7 mouse cellular contexts compared by ENCODE assay signal in the genomic region with DNA sequence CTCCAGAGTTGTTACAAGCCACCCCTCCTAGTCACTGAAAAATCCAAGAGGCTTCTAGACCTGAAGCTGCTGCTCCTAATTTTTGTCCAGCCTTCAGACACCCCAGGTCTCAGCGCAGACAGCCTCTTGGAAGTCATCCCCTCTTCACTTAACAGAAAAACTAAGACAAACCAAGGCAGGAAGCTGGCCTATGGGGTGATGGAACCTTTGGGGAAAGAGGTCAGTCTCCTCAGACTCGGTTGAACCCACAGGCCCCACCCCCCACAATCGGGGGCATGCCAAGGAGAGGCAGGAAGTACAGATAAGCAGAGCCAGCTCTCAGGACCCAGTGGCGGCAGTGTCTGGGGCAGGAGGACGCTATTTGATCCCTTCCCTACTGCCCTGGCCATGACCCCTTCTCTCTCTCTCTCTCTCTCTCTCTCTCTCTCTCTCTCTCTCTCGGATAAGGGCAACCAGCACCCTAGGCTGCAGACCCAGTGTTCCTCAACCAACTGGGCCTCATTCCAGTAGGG. TPM values are rescaled to one million over a fixed set of nuclear protein-coding genes. Genes with fewer than 3 reads are reported as not detected.
A peak's percentile ranks its signal among the peaks of the same experiment; 100 is the strongest.
DNase-seq lines count a peak whose midpoint lies in the region; ATAC-seq and TF ChIP-seq lines count a peak whose summit lies in the region.

No protein-coding gene starts in this region.

- no peak; the same call in 1 of the 2 replicates for ATAC-seq in embryonic facial prominence, embryonic 12.5 days (ENCODE audit: insufficient number of reproducible peaks, insufficient read depth, low FRiP score, low TSS enrichment)
- ATAC-seq in intestine, embryonic 14.5 days (replicated peaks; ENCODE audit: low FRiP score, low TSS enrichment, low read depth), result peak; percentile 32

- no peaks in the 10 kb centered on the region for H3K9me3 ChIP-seq in embryonic facial prominence, embryonic 12.5 days
- no peaks in the 10 kb centered on the region for H3K9me3 ChIP-seq in intestine, embryonic 14.5 days (ENCODE audit: control insufficient read depth, low read length)

- H3ac ChIP-seq in myocyte (ENCODE audit: control insufficient read depth, insufficient read length), result no peak overlapping the region

- peak overlapping the region; percentile 52; the same call in 1 of the 2 replicates for H3K27ac ChIP-seq in embryonic facial prominence, embryonic 12.5 days
- peak overlapping the region; percentile 39; the same call in 1 of the 2 replicates for H3K27ac ChIP-seq in intestine, embryonic 14.5 days (ENCODE audit: low read depth)

- no peaks in the 10 kb centered on the region for H3K79me2 ChIP-seq in myocyte (ENCODE audit: control insufficient read depth, insufficient read depth)

- peak; percentile 98 for DNase-seq in 416B (ENCODE audit: low read depth)
- peak; percentile 55 for DNase-seq in CD4-positive, CD25-positive, alpha-beta regulatory T cell, adult 2 months (ENCODE audit: low read depth, low spot score)
- no peak for DNase-seq in intestine, embryonic 14.5 days (ENCODE audit: low spot score)
- peak; percentile 47 to 68 for DNase-seq in urinary bladder, postnatal 36 days (ENCODE audit: low spot score in 2 of 2)
- no peak for DNase-seq in adrenal gland, adult 18-20 months (ENCODE audit: low spot score in 2 of 2)

- H3K9ac ChIP-seq in embryonic facial prominence, embryonic 12.5 days, result no peak overlapping the region
- no peak overlapping the region for H3K9ac ChIP-seq in intestine, embryonic 14.5 days (ENCODE audit: low read length)

- TF ChIP-seq POLR2A in myocyte (IDR thresholded peaks at IDR 0.05; ENCODE audit: insufficient read length, low read depth), result no peak

- peaks cover 55% of the 10 kb centered on the region for H3K4me1 ChIP-seq in embryonic facial prominence, embryonic 12.5 days
- H3K4me1 ChIP-seq in intestine, embryonic 14.5 days (replicated peaks; ENCODE audit: control insufficient read depth, insufficient read depth, low read length), result peaks cover 24% of the 10 kb centered on the region

- no peak overlapping the region for H3K4me3 ChIP-seq in embryonic facial prominence, embryonic 12.5 days
- no peak overlapping the region for H3K4me3 ChIP-seq in intestine, embryonic 14.5 days (ENCODE audit: low read depth, low read length)
- H3K4me3 ChIP-seq in myocyte, result no peak overlapping the region

- peak overlapping the region; percentile 17 for H3K4me2 ChIP-seq in embryonic facial prominence, embryonic 12.5 days (replicated peaks)
- H3K4me2 ChIP-seq in intestine, embryonic 14.5 days (ENCODE audit: low read length), result no peak overlapping the region
- peak overlapping the region; percentile 79 for H3K4me2 ChIP-seq in myocyte (ENCODE audit: low read depth)

- H3K36me3 ChIP-seq in embryonic facial prominence, embryonic 12.5 days, result no peaks in the 10 kb centered on the region
- H3K36me3 ChIP-seq in intestine, embryonic 14.5 days (ENCODE audit: control insufficient read depth, insufficient read depth, low read length), result no peaks in the 10 kb centered on the region
- no peaks in the 10 kb centered on the region for H3K36me3 ChIP-seq in myocyte (ENCODE audit: control insufficient read depth, insufficient read depth)

- H3K27me3 ChIP-seq in embryonic facial prominence, embryonic 12.5 days, result peaks cover 21% of the 10 kb centered on the region
- H3K27me3 ChIP-seq in intestine, embryonic 14.5 days (replicated peaks; ENCODE audit: control insufficient read depth, insufficient read depth, low read length), result peaks cover 16% of the 10 kb centered on the region
- peaks cover 4% of the 10 kb centered on the region for H3K27me3 ChIP-seq in myocyte (ENCODE audit: control insufficient read depth, insufficient read depth, insufficient read length)

- WGBS in embryonic facial prominence, embryonic 12.5 days, result 8% methylated on average over 6 of the region's 6 CpGs
- 10% methylated on average over 6 of the region's 6 CpGs for WGBS in intestine, embryonic 14.5 days

TF ChIP-seq in myocyte, 11 proteins besides CTCF, POLR2A, EP300 and RAD21:
- no peak for TF ChIP-seq MYOG (IDR thresholded peaks at IDR 0.05; ENCODE audit: control insufficient read depth in 1 of 3, insufficient read depth in 1 of 3, insufficient read length in 2 of 3, low read depth in 2 of 3)
- no peak for TF ChIP-seq REST (IDR thresholded peaks at IDR 0.05; ENCODE audit: insufficient read depth, insufficient read length)
- no peak for TF ChIP-seq CEBPB (IDR thresholded peaks at IDR 0.05; ENCODE audit: insufficient read depth, poor library complexity, severe bottlenecking)
- no peak for TF ChIP-seq POLR2AphosphoS2 (IDR thresholded peaks at IDR 0.05; ENCODE audit: insufficient read length, low read depth)
- TF ChIP-seq TCF3 (IDR thresholded peaks at IDR 0.05; ENCODE audit: insufficient read length, low read depth), result no peak
- TF ChIP-seq TCF12 (IDR thresholded peaks at IDR 0.05; ENCODE audit: insufficient read depth, poor library complexity, severe bottlenecking), result no peak
- no peak for TF ChIP-seq MYOD1 (IDR thresholded peaks at IDR 0.05; ENCODE audit: control insufficient read depth in 1 of 3, insufficient read length in 2 of 3, low read depth in 2 of 3)
- no peak for TF ChIP-seq SRF (IDR thresholded peaks at IDR 0.05; ENCODE audit: control insufficient read depth, insufficient read length, low read depth)

RNA-seq across cellular contexts. Expression of gene 4930404H24Rik, which starts 1.2 kb away (rescaled TPM):
- not detected in 2 replicates for polyA plus RNA-seq in embryonic facial prominence, embryonic 12.5 days (2016; fragmentation: Nextera tagmentation; extraction: Ambion mirVana)
- not detected in 2 replicates for polyA plus RNA-seq in intestine, embryonic 14.5 days (2014; fragmentation: Nextera tagmentation; extraction: Ambion mirVana)
- polyA plus RNA-seq in myocyte (2012; fragmentation: generic; extraction: Trizol), result not detected
- total RNA-seq in adrenal gland, adult 18-20 months (2021), result not detected

RNA-seq across cellular contexts. Expression of gene Nol4l, which starts 35.9 kb away (rescaled TPM):
- 19.4 and 22.3 TPM in 2 replicates for polyA plus RNA-seq in embryonic facial prominence, embryonic 12.5 days (2016; fragmentation: Nextera tagmentation; extraction: Ambion mirVana)
- polyA plus RNA-seq in intestine, embryonic 14.5 days (2014; fragmentation: Nextera tagmentation; extraction: Ambion mirVana), result 26.4 and 27.9 TPM in 2 replicates
- 0.44 TPM for polyA plus RNA-seq in myocyte (2012; fragmentation: generic; extraction: Trizol)
- 10 to 100 TPM in 1 of 2 experiments, 1 to 10 TPM in 1; 9.4 to 13.2 TPM for total RNA-seq in adrenal gland, adult 18-20 months (2021)

Comparison
In these comparisons a context has a peak if more than half of its experiments do, and no peak if none do; other contexts are left out.
1. DNase-seq: peak in 416B (single experiment), CD4-positive, CD25-positive, alpha-beta regulatory T cell, adult 2 months (single experiment) and urinary bladder, postnatal 36 days (2 of 2); none in intestine, embryonic 14.5 days (single experiment) and adrenal gland, adult 18-20 months (0 of 2).
2. RNA of gene Nol4l, which starts 35.9 kb away (polyA plus RNA-seq): 26.4 to 27.9 TPM in intestine, embryonic 14.5 days and 19.4 to 22.3 TPM in embryonic facial prominence, embryonic 12.5 days; 0.44 TPM in myocyte (single experiment); every median in the first group is over 10 times any median in the second.